Mouse (Mus musculus): ENCODE measurements around the gene Col18a1. TPM values are rescaled to one million over a fixed set of nuclear protein-coding genes. Genes with fewer than 3 reads are reported as not detected.
A peak's percentile ranks its signal among the peaks of the same experiment; 100 is the strongest.

Gene Col18a1
- total RNA-seq (2015; ENCODE audit: low replicate concordance) (not detected in 2 replicates), total RNA-seq (2017; ENCODE audit: low replicate concordance) (0.26 TPM in 1 of 2 replicates, not detected in the other)

DNA sequence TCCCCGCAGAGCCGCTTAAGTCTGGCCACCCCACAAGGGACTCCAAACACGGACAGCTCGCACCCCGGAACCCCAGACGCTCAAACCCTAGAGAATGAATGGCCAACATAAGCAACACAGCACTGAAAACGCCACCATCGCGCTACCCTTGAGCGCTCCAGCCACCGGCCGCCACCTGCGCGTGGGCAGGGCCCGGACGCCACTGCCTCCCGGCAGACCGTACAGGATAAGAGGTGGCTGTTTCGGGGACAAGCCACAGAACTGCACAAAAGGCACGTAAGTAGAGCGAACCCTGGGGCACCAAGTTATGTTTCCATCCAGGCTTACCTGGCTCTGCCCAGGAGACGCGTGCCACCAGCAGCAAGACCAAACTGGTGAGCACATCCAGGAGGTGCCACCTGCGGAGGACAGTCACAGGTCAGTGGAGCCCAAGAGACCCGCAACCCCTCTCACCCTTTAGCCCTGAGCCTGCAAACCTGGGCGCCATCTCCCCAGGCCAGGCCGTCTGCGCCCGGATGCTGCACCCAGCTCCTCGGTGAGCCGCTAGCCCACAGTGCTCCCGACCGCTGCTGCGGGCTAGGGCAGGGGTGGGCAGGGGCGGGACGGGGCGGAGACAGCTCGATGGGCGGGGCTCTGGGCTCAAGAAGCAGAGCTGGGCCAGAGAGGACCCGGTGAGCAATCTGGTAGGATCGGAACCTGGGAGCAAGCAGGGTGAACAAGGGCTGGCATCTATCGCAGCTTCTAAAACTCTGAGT lies at the start of gene Col18a1:
Gene Col18a1, minus strand, starts transcription at position 586 of the 755 bp plus-strand sequence.
- ATAC-seq (replicated peaks; ENCODE audit: low FRiP score, poor library complexity, severe bottlenecking): 0 out of 2 replicates have a peak, but pooled peaks have one; percentile 40

DNA sequence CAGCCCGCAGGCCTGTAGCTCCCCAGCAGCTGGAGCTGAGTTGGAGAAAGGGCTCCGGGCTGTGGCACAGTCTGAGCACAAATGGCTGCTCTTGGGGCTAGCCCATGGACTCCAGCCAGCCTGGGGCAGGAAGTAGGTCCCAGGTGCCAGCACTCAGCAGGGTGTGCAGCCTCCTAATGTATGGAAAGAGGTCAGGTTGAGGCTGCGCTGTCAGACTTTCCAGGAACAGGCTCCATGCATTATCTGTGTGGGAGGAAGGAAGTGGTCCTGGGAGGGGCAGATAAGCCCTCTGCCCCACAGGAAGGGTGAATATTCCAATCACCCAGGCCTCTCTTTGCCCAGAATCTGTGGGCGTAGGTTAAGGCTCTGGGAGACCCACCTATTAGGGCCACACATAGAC lies 49.3 kb upstream of the Col18a1 start:
- no peak for ATAC-seq (replicated peaks; ENCODE audit: low FRiP score, poor library complexity, severe bottlenecking)

DNA sequence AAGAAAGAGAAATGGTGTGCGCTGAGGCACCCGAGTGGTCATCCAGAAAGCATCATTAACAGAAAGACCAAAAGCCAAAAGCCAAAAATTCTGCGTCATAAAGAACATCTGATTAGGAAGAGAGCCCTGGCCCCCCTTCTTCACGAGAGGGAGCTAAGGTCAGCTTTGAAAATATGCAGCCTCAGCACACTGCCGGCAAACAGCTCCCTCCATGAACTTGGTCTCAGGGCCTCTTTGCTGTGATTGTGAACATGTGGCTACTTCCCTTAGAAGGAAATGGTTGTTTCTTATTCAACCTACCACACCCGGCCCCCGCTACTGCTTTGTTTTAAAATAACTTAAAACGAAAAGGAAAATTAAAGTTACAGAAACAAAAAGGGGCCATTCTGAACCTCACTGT lies 48.2 kb upstream of the Col18a1 start:
- no peak for ATAC-seq (replicated peaks; ENCODE audit: low FRiP score, poor library complexity, severe bottlenecking)

DNA sequence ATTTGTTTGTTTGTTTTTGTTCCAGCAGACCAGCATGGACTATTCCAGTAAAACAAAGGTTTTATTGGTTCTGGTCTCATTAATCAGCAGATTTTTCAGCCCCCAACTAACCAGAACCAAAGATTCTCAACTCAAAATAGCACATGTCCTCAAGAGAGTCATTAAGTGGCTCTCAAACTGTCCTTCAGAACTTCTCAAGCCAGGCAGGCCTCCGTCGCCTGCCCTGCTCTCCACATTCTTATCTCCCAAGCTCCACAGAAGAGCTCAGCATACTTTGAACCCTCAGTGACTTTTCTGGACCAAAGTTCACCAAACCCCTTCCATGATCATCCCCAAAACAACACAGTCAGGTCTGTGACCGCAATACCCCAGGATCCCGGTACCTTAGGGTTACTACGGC lies 47.1 kb upstream of the Col18a1 start:
- no peak for ATAC-seq (replicated peaks; ENCODE audit: low FRiP score, poor library complexity, severe bottlenecking)

DNA sequence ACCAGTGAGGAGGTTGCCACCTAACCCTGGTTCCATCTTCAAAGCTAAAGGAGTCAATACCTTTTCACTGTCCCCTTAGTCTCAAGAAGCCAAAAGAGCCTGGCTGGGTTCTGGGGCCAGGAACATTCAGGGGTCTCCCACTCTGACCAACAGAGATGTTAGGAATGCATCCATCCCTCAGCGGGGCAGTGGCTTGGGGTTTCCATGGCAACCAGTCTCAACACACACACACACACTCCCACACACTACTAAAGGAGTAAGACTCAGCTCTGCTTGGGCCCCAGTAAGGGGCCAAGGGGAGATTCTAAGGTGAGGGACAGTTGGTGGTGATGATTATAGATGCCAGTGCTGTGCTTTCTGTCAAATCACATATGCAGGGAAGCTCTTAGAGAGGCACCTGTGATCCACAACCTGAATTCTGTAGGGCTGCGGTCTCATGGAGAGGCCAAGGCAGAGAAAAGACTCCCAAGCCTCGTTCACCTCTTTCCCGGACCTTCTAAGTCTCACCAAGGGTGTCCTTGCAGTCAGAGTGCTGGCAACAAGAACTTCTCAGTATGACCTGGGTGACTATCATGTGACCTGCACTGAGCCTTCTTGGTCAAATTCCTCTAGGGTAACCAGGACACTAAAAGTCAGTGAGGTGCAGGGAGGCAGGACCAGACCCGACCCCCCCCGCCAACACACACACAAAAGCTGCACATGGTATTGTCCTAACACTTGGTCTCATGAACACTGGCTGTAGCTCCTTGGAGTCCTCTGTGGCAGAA lies 46.2 kb upstream of the Col18a1 start:
- ATAC-seq (replicated peaks; ENCODE audit: low FRiP score, poor library complexity, severe bottlenecking): no peak

DNA sequence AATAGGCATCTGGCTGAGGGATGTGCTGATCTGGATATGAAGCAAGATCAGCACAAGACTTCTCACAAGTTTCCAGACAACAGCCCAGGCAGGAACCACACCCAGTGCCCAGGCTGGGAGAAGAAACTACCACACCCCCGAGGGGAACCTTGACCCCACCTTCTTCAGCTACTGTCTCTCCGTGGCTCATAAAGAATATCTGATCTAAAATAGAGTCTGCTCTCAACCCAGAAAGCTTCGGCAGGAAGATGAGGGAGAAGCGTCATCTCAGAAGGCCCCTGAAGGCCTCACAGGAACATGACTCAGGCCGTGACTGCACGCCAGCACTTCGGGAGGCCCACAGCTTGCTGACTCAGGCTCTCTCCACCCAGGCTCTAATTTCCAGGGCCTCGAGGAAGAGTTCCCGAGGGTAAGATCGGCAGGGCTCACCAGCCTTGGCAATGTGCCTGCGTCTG lies 44.8 kb upstream of the Col18a1 start:
- peak; percentile 90 for ATAC-seq (replicated peaks; ENCODE audit: low FRiP score, poor library complexity, severe bottlenecking)

DNA sequence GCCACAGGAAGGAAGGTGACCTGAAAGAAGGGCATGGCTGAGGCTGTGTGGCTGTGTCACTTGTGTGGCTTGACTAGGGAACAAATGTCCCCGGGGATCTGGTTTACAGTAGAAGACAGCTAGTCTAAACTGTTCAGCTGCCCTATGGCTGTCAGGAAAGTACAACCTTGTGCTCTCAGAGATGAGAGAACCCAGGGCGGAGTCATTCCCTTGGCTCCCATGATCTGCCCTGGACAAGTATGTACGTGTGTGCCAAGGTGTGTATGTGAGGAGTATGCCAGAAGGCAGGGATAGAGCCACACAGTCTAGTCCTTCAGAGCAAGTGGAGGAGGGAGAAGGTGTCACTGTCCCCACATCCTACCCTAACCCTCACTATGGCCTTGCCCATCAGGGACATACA lies 44.3 kb upstream of the Col18a1 start:
- 0 out of 2 replicates have a peak, but pooled peaks have one; percentile 7 for ATAC-seq (replicated peaks; ENCODE audit: low FRiP score, poor library complexity, severe bottlenecking)

DNA sequence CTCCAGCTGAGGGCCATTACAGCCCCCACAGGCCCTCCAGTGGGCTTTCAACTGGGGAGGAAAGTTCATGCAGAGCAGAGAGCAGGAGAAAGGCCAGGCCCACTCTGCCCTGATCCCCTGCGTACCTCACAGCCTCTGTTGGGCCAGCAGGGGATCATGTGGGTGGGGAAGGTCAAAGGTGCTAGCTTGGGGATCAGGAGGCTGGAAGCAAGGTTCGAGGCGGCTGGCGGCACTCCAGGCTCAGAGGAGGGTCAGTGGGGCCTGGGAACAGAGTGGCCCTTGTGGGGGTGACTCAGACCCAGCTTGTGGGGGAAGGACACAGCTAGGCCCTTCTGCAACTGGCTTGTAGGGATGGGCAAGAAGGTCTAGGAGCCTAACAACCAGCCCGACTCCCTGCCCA lies 42.9 kb upstream of the Col18a1 start:
- ATAC-seq (replicated peaks; ENCODE audit: low FRiP score, poor library complexity, severe bottlenecking): no peak

DNA sequence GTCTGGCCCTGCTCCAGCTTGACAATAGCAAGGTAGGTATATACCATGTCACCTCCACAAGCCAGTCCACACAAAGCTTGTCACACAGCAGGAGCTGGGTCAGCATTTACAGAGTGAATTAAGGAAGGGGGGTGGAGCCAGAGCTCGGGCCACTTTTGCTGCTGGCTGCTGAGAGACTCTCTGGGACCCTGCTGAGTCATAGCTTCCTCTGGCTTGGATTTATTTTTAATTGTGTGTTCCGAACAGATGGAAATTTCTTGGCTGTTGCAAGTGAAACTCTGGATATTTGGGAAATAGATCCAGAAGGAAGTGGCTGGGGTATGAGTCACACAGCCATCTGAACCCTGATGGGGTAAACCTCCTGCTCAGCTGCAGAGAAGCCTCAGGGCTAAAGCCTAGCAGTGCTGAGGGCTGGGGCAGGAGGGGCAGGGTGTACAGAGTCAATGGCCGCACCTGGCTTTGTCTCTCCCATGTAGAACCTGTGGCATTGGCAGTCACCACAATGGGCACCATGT lies 40.3 kb upstream of the Col18a1 start:
- ATAC-seq (replicated peaks; ENCODE audit: low FRiP score, poor library complexity, severe bottlenecking): no peak

DNA sequence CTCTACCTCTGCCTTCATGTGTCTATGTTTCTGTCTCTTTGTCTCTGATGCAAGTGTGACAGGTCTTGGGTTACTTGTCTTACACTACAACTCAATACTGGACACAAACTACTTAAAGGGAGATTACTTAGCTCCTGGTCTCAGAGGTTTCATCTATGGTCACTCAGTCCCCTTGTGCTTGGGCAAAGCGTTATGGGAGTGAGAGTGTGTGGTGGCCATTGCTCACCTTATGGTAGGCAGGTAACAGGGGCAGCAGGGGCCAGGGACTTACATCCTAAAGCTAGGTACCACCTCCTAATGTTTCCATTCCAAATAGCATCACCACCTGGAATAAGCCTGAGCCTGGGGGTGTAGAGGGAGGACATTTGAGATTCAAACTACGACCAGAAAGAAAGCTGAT lies 39.8 kb upstream of the Col18a1 start:
- ATAC-seq (replicated peaks; ENCODE audit: low FRiP score, poor library complexity, severe bottlenecking): no peak

DNA sequence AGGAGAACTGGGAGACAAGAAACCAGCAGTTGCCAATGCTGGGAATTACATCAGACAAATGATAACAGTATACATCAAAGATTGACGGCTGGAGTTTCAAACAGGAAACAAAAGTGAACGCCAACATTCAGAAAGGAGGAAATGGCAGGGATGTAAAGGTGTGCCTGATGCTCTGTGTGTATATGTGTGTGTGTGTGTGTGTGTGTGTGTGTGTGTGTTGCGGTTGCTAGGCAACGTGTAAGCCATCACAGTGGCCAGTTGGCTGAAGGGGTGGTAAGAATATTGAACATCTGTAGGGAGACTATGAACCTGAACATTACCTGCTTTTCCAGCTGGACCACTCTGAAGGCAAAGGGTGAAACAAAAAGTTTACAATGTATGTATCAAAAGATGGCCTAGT lies 37.6 kb upstream of the Col18a1 start:
- ATAC-seq (replicated peaks; ENCODE audit: low FRiP score, poor library complexity, severe bottlenecking): no peak

DNA sequence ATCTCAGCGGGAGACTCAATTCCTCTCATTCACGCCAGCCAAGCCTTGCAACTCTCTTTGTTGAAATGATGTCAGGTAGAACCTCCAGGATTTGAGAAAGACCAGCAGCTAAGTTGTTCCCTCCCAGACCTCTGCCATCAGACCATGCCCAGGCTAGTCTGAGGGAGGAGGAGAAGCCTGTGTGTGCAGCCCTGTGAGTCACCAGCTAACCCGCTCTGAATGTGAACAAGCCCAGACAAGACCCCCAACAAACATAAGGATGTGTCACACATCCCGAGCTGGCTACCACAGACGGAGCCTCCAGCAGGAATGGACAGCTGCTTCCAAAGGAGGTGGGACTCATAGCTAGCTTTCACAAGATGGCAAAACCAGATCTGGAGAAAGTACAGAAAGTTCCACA lies 35.6 kb upstream of the Col18a1 start:
- ATAC-seq (replicated peaks; ENCODE audit: low FRiP score, poor library complexity, severe bottlenecking): no peak

DNA sequence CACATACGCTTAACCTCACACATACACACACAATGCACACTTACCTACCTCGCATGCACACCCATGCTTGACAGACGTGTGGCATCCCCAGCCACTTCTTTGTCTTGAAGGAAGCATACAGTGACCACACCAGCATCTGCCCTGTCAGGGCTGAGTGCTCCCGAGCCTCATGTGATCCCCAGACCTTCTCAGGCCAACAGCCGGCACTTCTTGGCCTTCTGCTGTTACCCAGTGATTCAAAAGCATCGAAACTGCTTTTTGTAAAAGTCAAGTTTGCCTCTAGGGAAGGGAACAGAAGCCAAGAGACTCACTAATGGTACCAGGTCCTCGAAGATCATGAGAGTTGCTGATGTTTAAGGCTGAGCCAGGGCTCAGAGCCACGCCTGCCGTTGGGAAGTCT lies 33.9 kb upstream of the Col18a1 start:
- ATAC-seq (replicated peaks; ENCODE audit: low FRiP score, poor library complexity, severe bottlenecking): no peak

DNA sequence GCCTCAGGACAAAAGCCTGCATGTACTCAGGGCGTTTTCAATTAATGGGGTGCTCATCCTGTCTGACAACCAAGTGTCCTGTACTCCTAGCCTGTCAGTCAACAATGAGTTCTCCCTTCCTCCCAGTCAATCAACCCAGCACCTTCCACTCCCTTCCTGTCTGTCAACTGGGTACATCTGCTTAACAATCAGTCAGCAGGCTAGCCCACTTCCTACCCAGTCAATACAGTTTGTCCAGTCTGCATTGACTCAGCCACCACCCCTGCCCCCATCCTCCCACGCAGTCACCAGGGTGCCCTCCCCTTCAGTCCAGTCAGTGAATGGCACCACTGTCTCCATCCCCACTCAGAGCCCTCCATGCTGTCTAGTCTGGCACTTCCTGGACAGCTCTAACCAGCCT lies 32.9 kb upstream of the Col18a1 start:
- peak; percentile 36; the same call in 1 of the 2 replicates for ATAC-seq (replicated peaks; ENCODE audit: low FRiP score, poor library complexity, severe bottlenecking)

DNA sequence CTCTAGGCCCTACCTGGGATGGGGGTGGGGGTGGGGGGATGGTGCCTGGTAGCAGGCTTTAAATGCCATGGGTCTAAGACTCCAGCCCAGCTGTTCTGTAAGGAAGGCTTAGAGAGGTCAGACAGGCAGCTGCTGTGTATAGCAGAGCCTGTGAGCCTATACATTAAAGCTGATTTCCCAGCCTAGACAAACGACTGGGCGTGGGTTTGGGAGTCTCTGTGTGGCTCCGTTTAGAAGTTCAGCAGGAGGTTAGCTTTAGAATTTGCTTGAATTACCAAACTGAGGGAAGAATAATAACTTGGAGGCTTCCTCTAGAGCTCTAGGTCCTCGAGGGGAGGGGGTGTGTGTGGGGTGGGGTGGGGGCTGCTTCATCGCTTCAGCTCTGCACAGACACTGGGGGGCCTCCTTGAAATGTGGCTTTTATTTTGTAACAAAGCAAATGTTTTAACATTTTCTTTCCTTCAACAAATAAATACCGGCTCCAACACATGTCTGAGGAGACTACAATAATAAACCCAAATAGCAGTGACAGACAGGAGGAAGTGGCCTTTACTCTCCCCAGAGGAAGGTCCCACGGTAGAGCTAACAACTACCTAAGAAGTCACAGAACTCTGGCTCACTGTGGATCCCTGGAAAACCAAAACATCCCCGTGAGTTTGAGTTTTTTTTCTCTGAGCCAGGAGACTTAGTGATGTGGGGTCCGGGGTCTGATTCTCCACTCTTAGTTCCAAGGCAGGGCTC lies 31.3 kb upstream of the Col18a1 start:
- no peak for ATAC-seq (replicated peaks; ENCODE audit: low FRiP score, poor library complexity, severe bottlenecking)

DNA sequence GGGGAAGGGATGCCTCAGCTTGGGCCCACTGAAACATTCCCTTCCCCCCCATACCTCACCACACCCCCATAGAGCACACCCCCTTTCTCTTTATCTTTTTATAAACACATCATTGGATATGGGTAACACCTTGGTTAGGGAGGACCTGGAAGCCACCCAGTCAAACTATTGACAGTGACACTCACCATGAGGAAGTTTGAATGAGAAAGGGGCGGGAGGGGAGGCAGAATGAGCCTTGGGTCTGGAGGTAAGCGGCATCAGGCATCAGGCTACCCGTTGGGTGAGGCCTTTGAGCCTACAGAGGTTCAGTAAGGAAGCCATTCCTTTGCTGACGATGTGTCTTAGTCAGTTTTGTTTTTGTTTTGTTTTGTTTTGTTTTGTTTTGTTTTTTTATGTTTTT lies 30.3 kb upstream of the Col18a1 start:
- no peak for ATAC-seq (replicated peaks; ENCODE audit: low FRiP score, poor library complexity, severe bottlenecking)

DNA sequence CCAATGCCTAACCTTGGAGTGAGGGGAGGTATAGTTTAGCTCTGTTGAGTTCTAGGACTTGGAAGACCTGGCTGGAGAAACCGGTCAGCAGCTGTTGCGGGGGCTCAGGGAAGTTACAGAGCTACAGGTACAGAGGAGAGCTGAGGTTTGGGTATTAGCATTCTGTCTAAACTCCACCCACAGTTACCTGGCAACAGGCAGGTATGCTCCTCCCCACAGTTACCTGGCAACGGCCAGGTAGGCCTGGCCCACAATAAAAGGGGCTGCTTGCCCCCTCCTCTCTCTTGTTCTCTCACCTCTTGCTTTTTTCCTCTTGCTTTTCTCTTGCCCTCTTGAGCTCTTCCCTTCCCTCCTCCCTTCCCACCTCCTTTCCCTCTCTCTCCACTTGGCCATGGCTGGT lies 29.8 kb upstream of the Col18a1 start:
- ATAC-seq (replicated peaks; ENCODE audit: low FRiP score, poor library complexity, severe bottlenecking): no peak

DNA sequence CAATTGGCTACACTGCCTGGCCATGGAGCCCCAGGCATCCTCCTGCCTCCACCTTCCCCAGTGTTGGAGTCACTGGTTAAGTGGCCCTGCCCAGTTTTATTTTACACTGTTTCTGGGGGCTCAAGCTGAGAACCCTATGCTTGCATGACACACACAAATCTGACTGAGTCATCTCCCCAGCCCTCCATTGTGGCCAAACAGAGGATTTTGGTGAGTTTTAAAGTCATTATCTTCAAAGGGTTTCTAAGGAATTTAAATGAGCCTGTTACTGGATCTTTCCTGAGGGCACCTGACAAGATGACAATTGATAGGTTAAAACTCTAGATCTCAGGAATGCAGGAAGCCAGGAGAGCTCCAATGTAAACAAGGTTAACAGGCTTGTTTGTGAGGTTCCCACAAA lies 27.1 kb upstream of the Col18a1 start:
- no peak for ATAC-seq (replicated peaks; ENCODE audit: low FRiP score, poor library complexity, severe bottlenecking)

DNA sequence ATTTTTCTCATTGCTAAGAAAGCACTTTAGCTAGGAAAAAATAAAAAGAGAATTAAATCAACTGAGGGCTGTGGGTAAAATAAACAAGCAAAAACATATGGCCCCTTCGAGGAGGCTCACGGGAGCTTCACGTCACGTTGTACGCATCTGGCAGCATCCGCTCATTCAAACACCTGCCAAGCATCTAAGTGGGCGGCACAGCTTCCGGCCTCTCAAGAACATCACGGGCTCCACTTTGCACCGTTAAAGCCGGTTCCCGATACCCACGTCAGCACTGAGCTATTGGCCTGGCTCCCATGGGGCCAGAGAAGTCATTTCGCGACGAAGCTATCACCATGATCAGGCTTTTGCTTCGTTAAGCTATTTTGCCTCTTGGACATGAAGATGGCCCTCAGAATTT lies 26.4 kb upstream of the Col18a1 start:
- no peak for ATAC-seq (replicated peaks; ENCODE audit: low FRiP score, poor library complexity, severe bottlenecking)
